Mouse (Mus musculus) cerebral cortex, adult 2 months (tissue): ENCODE measurements around the gene Tmprss11b.

Source experiments
- WGBS: fragments of 180-500 bp; shearing (Covaris S2); methylation state at CpG from one replicate; pipeline ENCODE4 v1.1.7; 2018; 5-methylcytosine and 5-hydroxymethylcytosine counted together

Tmprss11b gene

GRCm38 (mm10) chr5:86676262-86676661, at the start of gene Tmprss11b:
TSS of gene Tmprss11b (minus strand) at chr5:86676362.
- WGBS = 84% methylated on average over 5 of the region's 5 CpGs

GRCm38 (mm10) chr5:86722820-86723460, 46.8 kb upstream of the Tmprss11b start:
- 58% methylated on average over 2 of the region's 2 CpGs for WGBS

DNA sequence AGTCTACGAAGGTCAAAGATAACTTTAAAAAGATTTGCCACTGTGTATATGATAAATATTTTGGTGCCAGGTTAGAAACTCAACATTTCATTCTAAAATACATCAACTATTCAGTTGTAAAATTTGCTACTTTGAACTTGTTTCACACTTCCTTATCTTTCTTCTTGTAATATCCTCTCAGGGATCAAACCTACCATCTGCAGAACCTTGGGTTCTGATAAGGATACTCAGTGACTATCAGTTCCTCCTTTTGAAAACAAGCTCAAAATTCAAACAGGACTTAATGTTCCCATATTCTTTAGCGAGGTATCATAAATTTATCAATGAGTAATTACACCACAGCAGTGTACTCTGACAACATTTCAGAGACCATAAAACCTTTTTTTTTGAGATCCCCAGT, 38.8 kb upstream of the Tmprss11b start:
- 86% methylated on average over 2 of the region's 2 CpGs for WGBS

- WGBS = 83% methylated on average over 3 of the region's 3 CpGs
Measured at GRCm38 (mm10) chr5:86704923-86705322, 28.8 kb upstream of the Tmprss11b start.

DNA sequence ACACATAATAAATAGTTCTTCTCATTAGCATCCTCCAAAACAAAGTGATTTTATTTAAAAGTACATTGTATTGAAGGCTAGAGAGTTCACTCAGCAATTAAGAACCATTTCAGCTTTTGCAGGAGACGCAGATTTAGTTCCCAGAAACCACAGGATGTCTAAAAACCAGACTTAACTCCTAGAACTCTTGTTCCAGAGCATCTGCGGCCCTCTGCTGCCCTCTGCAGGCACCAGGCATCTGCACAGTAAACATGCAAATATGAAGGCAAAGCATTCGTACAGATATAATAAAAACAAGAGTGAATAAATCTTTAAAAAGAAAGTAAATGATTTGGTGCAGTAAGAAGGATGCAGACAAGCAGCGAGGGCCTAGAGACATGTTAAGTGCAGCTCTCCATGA, 8.5 kb upstream of the Tmprss11b start:
- WGBS = 38% methylated on average over 4 of the region's 4 CpGs

DNA sequence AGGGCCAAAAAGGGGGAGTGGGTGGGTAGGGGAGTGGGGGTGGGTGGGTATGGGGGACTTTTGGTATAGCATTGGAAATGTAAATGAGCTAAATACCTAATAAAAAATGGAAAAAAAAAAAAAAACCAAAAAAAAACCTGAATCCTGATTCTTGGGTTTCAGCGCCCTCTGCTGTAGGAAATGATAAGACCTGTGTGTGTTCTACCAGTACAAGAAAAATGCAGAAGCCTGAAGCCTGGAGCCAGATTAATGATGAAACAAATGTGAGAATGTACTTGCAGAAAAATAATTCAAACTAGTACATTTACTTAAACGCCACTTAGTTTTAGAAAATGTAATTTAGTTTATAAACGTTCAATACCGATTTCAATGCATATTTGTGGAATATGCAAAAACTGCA, 27.0 kb downstream of the Tmprss11b start:
- 16% methylated on average over 4 of the region's 4 CpGs for WGBS

GRCm38 (mm10) chr5:86640795-86641194, 35.4 kb downstream of the Tmprss11b start:
- 73% methylated on average over 3 of the region's 3 CpGs for WGBS

GRCm38 (mm10) chr5:86632324-86632723, 43.8 kb downstream of the Tmprss11b start, which contains the start of gene Tmprss11f:
TSS of gene Tmprss11f (minus strand) at chr5:86632424.
- 79% methylated on average over 5 of the region's 5 CpGs for WGBS

DNA sequence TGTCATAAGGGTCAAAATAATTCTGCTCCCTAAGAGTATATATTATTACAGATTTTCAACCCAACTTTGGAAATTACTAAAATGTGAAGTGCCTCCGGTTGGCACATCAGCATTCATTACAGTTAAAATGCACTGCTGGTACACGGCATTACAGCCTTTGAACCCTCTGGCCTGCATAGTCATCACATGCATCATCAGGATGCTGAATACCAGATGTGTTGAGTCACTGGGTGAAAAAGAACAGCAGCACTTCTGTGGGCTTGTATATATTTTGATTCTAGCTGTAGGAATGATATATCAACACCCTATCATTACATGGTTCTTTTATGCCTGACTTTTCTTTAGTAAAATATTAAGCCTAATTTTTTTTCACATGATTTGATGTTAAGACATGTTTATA, 45.5 kb downstream of the Tmprss11b start:
- 68% methylated on average over 2 of the region's 2 CpGs for WGBS

GRCm38 (mm10) chr5:86621778-86622177, 54.4 kb downstream of the Tmprss11b start:
- WGBS = 77% methylated on average over 1 of the region's 1 CpGs
